In the genomic region with DNA sequence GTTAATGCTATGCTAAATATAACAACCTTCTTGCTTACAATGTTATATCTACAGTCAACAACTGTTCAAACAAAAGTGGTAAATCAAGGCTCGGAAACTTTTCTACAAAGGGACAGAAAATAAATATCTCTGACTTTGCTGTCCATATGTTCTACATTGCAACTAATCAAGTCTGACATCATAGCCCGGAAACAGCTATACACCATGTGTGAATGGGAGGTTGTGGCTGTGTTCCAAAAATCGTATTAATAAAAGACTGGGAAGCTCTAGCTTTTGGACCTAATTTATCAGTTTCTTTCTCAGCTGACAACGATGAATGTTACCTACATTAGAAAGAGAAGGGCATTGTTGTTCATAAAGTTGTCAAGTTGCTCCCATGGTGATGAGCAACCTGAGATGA, we compare ENCODE assay signal across 31 mouse cellular contexts. TPM values are rescaled to one million over a fixed set of nuclear protein-coding genes. Genes with fewer than 3 reads are reported as not detected.
DNase-seq lines count a peak whose midpoint lies in the region; ATAC-seq and TF ChIP-seq lines count a peak whose summit lies in the region.
"Had no signal": no experiment of that assay in that cellular context is flagged by ENCODE, and none has a peak within 500 bp of the region (broad histone marks: within the 10 kb centered on the region; RNA-seq: fewer than 3 reads in every experiment).

No protein-coding gene starts in this region.

- WGBS in forebrain, embryonic 13.5 days, result 59% methylated on average over 4 of the region's 4 CpGs
- 42% methylated on average over 4 of the region's 4 CpGs for WGBS in forebrain, postnatal 0 days
- 38% methylated on average over 4 of the region's 4 CpGs for WGBS in forebrain, embryonic 16.5 days
- WGBS in forebrain, embryonic 11.5 days, result 90% methylated on average over 4 of the region's 4 CpGs
- WGBS in midbrain, postnatal 0 days, result 77% methylated on average over 4 of the region's 4 CpGs
- 82% methylated on average over 4 of the region's 4 CpGs for WGBS in midbrain, embryonic 11.5 days
- 70% methylated on average over 4 of the region's 4 CpGs for WGBS in hindbrain, embryonic 14.5 days

- H3K27me3 ChIP-seq in forebrain, embryonic 13.5 days, result no peaks in the 10 kb centered on the region
- H3K27me3 ChIP-seq in forebrain, postnatal 0 days (ENCODE audit: insufficient read depth, low read length), result no peaks in the 10 kb centered on the region
- H3K27me3 ChIP-seq in forebrain, embryonic 16.5 days (replicated peaks; ENCODE audit: control insufficient read depth, insufficient read depth, low read length), result no peaks in the 10 kb centered on the region
- no peaks in the 10 kb centered on the region for H3K27me3 ChIP-seq in forebrain, embryonic 11.5 days (ENCODE audit: control insufficient read depth, insufficient read depth, low read length)
- no peaks in the 10 kb centered on the region for H3K27me3 ChIP-seq in midbrain, postnatal 0 days (ENCODE audit: insufficient read depth, low read length)
- no peaks in the 10 kb centered on the region for H3K27me3 ChIP-seq in midbrain, embryonic 11.5 days (ENCODE audit: control insufficient read depth, insufficient read depth, low read length)
- H3K27me3 ChIP-seq in hindbrain, embryonic 14.5 days (ENCODE audit: control insufficient read depth, insufficient read depth, low read length), result no peaks in the 10 kb centered on the region
- H3K27me3 ChIP-seq: CH12.LX; embryonic facial prominence, embryonic 13.5 days; heart, embryonic 12.5 days; heart, embryonic 15.5 days; hindbrain, embryonic 15.5 days; intestine, embryonic 15.5 days; Patski had no signal

- DNase-seq in forebrain, postnatal 0 days, result no peak
- no peak for DNase-seq in forebrain, embryonic 11.5 days (ENCODE audit: low spot score)
- peak; percentile 9 for DNase-seq in midbrain, postnatal 0 days (ENCODE audit: low spot score)
- no peak for DNase-seq in midbrain, embryonic 11.5 days (ENCODE audit: low spot score, missing footprints)
- no peak for DNase-seq in hindbrain, embryonic 14.5 days (ENCODE audit: low spot score)
- DNase-seq: adrenal gland, postnatal 10 days; adrenal gland, postnatal 36 days; B cell, adult 2 months; cerebellum, adult 11 months; cerebellum, adult 2 months; cerebellum, adult 9-11 months; cerebellum, postnatal 25 days; gastrocnemius, postnatal 25 days; heart, adult 18-20 months; heart, postnatal 10 days; heart, postnatal 36 days; kidney, adult 11 months had no signal

- peak; percentile 68; the same call in 1 of the 2 replicates for ATAC-seq in forebrain, embryonic 13.5 days
- ATAC-seq in forebrain, postnatal 0 days, result no peak
- peak; percentile 57; the same call in 1 of the 2 replicates for ATAC-seq in forebrain, embryonic 16.5 days
- no peak for ATAC-seq in forebrain, embryonic 11.5 days (replicated peaks; ENCODE audit: low FRiP score)
- ATAC-seq in midbrain, postnatal 0 days (ENCODE audit: low FRiP score), result no peak
- ATAC-seq in midbrain, embryonic 11.5 days (ENCODE audit: low FRiP score), result no peak
- ATAC-seq in hindbrain, embryonic 14.5 days (ENCODE audit: low FRiP score), result no peak
- ATAC-seq: intestine, embryonic 15.5 days; Patski had no signal

- no peaks in the 10 kb centered on the region; the same call in 1 of the 2 replicates for H3K4me1 ChIP-seq in forebrain, embryonic 13.5 days
- no peaks in the 10 kb centered on the region for H3K4me1 ChIP-seq in forebrain, postnatal 0 days (ENCODE audit: insufficient read depth)
- H3K4me1 ChIP-seq in forebrain, embryonic 16.5 days (replicated peaks; ENCODE audit: control insufficient read depth, insufficient read depth, low read length), result 0 out of 2 replicates have a peak, but pooled peaks cover 4% of the 10 kb centered on the region
- H3K4me1 ChIP-seq in forebrain, embryonic 11.5 days (replicated peaks; ENCODE audit: control insufficient read depth, insufficient read depth, low read length), result no peaks in the 10 kb centered on the region
- H3K4me1 ChIP-seq in midbrain, postnatal 0 days (ENCODE audit: insufficient read depth, low read length), result no peaks in the 10 kb centered on the region
- no peaks in the 10 kb centered on the region for H3K4me1 ChIP-seq in midbrain, embryonic 11.5 days (ENCODE audit: control insufficient read depth, insufficient read depth, low read length)
- no peaks in the 10 kb centered on the region for H3K4me1 ChIP-seq in hindbrain, embryonic 14.5 days (replicated peaks; ENCODE audit: control insufficient read depth, insufficient read depth, low read length)
- H3K4me1 ChIP-seq: embryonic facial prominence, embryonic 13.5 days; heart, embryonic 12.5 days; heart, embryonic 15.5 days; hindbrain, embryonic 10.5 days; hindbrain, embryonic 15.5 days; intestine, embryonic 15.5 days had no signal

- H3K9ac ChIP-seq in forebrain, embryonic 13.5 days, result no peak overlapping the region
- no peak overlapping the region for H3K9ac ChIP-seq in forebrain, postnatal 0 days
- H3K9ac ChIP-seq in forebrain, embryonic 16.5 days (replicated peaks; ENCODE audit: low read depth, low read length), result no peak overlapping the region
- no peak overlapping the region for H3K9ac ChIP-seq in forebrain, embryonic 11.5 days (ENCODE audit: low read length)
- no peak overlapping the region for H3K9ac ChIP-seq in midbrain, postnatal 0 days (replicated peaks; ENCODE audit: low read length, poor library complexity, severe bottlenecking)
- H3K9ac ChIP-seq in midbrain, embryonic 11.5 days (ENCODE audit: low read length), result no peak overlapping the region
- no peak overlapping the region for H3K9ac ChIP-seq in hindbrain, embryonic 14.5 days
- H3K9ac ChIP-seq: embryonic facial prominence, embryonic 13.5 days; heart, embryonic 12.5 days; heart, embryonic 15.5 days; hindbrain, embryonic 15.5 days; intestine, embryonic 15.5 days had no signal

- H3K27ac ChIP-seq in forebrain, embryonic 13.5 days, result no peak overlapping the region
- H3K27ac ChIP-seq in forebrain, postnatal 0 days (ENCODE audit: low read depth, low read length), result no peak overlapping the region
- H3K27ac ChIP-seq in forebrain, embryonic 16.5 days (ENCODE audit: low read length), result no peak overlapping the region
- no peak overlapping the region for H3K27ac ChIP-seq in forebrain, embryonic 11.5 days (ENCODE audit: low read depth, low read length)
- H3K27ac ChIP-seq in midbrain, postnatal 0 days (ENCODE audit: low read depth, low read length), result no peak overlapping the region
- no peak overlapping the region for H3K27ac ChIP-seq in midbrain, embryonic 11.5 days (ENCODE audit: low read depth, low read length)
- no peak overlapping the region for H3K27ac ChIP-seq in hindbrain, embryonic 14.5 days
- H3K27ac ChIP-seq: embryonic facial prominence, embryonic 13.5 days; heart, embryonic 15.5 days; hindbrain, embryonic 10.5 days; hindbrain, embryonic 15.5 days; intestine, embryonic 15.5 days had no signal

- no peak overlapping the region for H3K4me2 ChIP-seq in forebrain, embryonic 13.5 days
- H3K4me2 ChIP-seq in forebrain, postnatal 0 days (ENCODE audit: low read depth), result no peak overlapping the region
- H3K4me2 ChIP-seq in forebrain, embryonic 16.5 days (ENCODE audit: low read length), result no peak overlapping the region
- no peak overlapping the region for H3K4me2 ChIP-seq in forebrain, embryonic 11.5 days (ENCODE audit: low read depth, low read length, severe bottlenecking)
- no peak overlapping the region for H3K4me2 ChIP-seq in midbrain, postnatal 0 days (ENCODE audit: low read depth, low read length, poor library complexity, severe bottlenecking)
- no peak overlapping the region for H3K4me2 ChIP-seq in midbrain, embryonic 11.5 days
- no peak overlapping the region for H3K4me2 ChIP-seq in hindbrain, embryonic 14.5 days (replicated peaks)
- H3K4me2 ChIP-seq: embryonic facial prominence, embryonic 13.5 days; heart, embryonic 12.5 days; heart, embryonic 15.5 days; hindbrain, embryonic 15.5 days; intestine, embryonic 15.5 days had no signal

- H3K9me3 ChIP-seq in forebrain, embryonic 13.5 days (replicated peaks), result no peaks in the 10 kb centered on the region
- H3K9me3 ChIP-seq in forebrain, postnatal 0 days (ENCODE audit: low read length), result no peaks in the 10 kb centered on the region
- no peaks in the 10 kb centered on the region for H3K9me3 ChIP-seq in forebrain, embryonic 16.5 days (ENCODE audit: control insufficient read depth, low read length)
- no peaks in the 10 kb centered on the region for H3K9me3 ChIP-seq in forebrain, embryonic 11.5 days (ENCODE audit: control insufficient read depth, low read length)
- H3K9me3 ChIP-seq in midbrain, postnatal 0 days (ENCODE audit: low read length), result no peaks in the 10 kb centered on the region
- no peaks in the 10 kb centered on the region for H3K9me3 ChIP-seq in midbrain, embryonic 11.5 days (ENCODE audit: control insufficient read depth, low read length)
- no peaks in the 10 kb centered on the region for H3K9me3 ChIP-seq in hindbrain, embryonic 14.5 days (ENCODE audit: control insufficient read depth, low read length)
- H3K9me3 ChIP-seq: embryonic facial prominence, embryonic 13.5 days; heart, embryonic 12.5 days; heart, embryonic 15.5 days; hindbrain, embryonic 10.5 days; hindbrain, embryonic 15.5 days; intestine, embryonic 15.5 days had no signal

- TF ChIP-seq CTCF in forebrain, postnatal 0 days (IDR thresholded peaks at IDR 0.05; ENCODE audit: low read depth), result no peak
- no peak for TF ChIP-seq CTCF in midbrain, postnatal 0 days (IDR thresholded peaks at IDR 0.05)

- H3K36me3 ChIP-seq in forebrain, embryonic 13.5 days (ENCODE audit: poor library complexity, severe bottlenecking), result no peaks in the 10 kb centered on the region
- H3K36me3 ChIP-seq in forebrain, postnatal 0 days (ENCODE audit: insufficient read depth), result no peaks in the 10 kb centered on the region
- H3K36me3 ChIP-seq in forebrain, embryonic 16.5 days (ENCODE audit: control insufficient read depth, insufficient read depth), result no peaks in the 10 kb centered on the region
- no peaks in the 10 kb centered on the region for H3K36me3 ChIP-seq in forebrain, embryonic 11.5 days (ENCODE audit: control insufficient read depth, insufficient read depth, low read length)
- no peaks in the 10 kb centered on the region for H3K36me3 ChIP-seq in midbrain, postnatal 0 days (ENCODE audit: insufficient read depth, low read length)
- no peaks in the 10 kb centered on the region for H3K36me3 ChIP-seq in midbrain, embryonic 11.5 days (ENCODE audit: control insufficient read depth, insufficient read depth, low read length)
- H3K36me3 ChIP-seq in hindbrain, embryonic 14.5 days (replicated peaks; ENCODE audit: control insufficient read depth, insufficient read depth), result no peaks in the 10 kb centered on the region
- H3K36me3 ChIP-seq: embryonic facial prominence, embryonic 13.5 days; G1E; heart, embryonic 12.5 days; heart, embryonic 15.5 days; hindbrain, embryonic 10.5 days; hindbrain, embryonic 15.5 days; intestine, embryonic 15.5 days had no signal

- H3K4me3 ChIP-seq in forebrain, embryonic 13.5 days, result no peak overlapping the region
- no peak overlapping the region for H3K4me3 ChIP-seq in forebrain, postnatal 0 days (ENCODE audit: low read depth, low read length)
- H3K4me3 ChIP-seq in forebrain, embryonic 16.5 days (replicated peaks; ENCODE audit: low read length), result no peak overlapping the region
- no peak overlapping the region for H3K4me3 ChIP-seq in forebrain, embryonic 11.5 days (ENCODE audit: low read depth, low read length)
- H3K4me3 ChIP-seq in midbrain, postnatal 0 days (ENCODE audit: low read depth, low read length), result no peak overlapping the region
- H3K4me3 ChIP-seq in midbrain, embryonic 11.5 days (ENCODE audit: low read depth, low read length), result no peak overlapping the region
- H3K4me3 ChIP-seq in hindbrain, embryonic 14.5 days (replicated peaks; ENCODE audit: low read length), result no peak overlapping the region
- H3K4me3 ChIP-seq: embryonic facial prominence, embryonic 13.5 days; heart, embryonic 12.5 days; heart, embryonic 15.5 days; hindbrain, embryonic 10.5 days; hindbrain, embryonic 15.5 days; intestine, embryonic 15.5 days had no signal

RNA-seq across cellular contexts. Expression of a gene that starts 37.5 kb away (rescaled TPM):
- 117 and 136 TPM in 2 replicates for polyA plus RNA-seq in forebrain, embryonic 13.5 days (2015; fragmentation: Nextera tagmentation; extraction: Ambion mirVana)
- 88.7 and 103 TPM in 2 replicates for total RNA-seq in forebrain, postnatal 0 days (2014; rRNA removed)
- polyA plus RNA-seq in forebrain, postnatal 0 days (2015; fragmentation: Nextera tagmentation; extraction: Ambion mirVana), result 41.7 and 81.9 TPM in 2 replicates
- polyA plus RNA-seq in forebrain, embryonic 16.5 days (2015; fragmentation: Nextera tagmentation; extraction: Ambion mirVana), result 139 and 140 TPM in 2 replicates
- polyA plus RNA-seq in forebrain, embryonic 11.5 days (2014; fragmentation: Nextera tagmentation; extraction: Ambion mirVana), result 19.4 and 21.6 TPM in 2 replicates
- 53.9 and 66.1 TPM in 2 replicates for total RNA-seq in midbrain, postnatal 0 days (2014; rRNA removed)
- 50.0 and 61.3 TPM in 2 replicates for polyA plus RNA-seq in midbrain, postnatal 0 days (2015; fragmentation: Nextera tagmentation; extraction: Ambion mirVana)
- polyA plus RNA-seq in midbrain, embryonic 11.5 days (2014; fragmentation: Nextera tagmentation; extraction: Ambion mirVana), result 26.7 and 27.5 TPM in 2 replicates
- 73.5 and 74.0 TPM in 2 replicates for polyA plus RNA-seq in hindbrain, embryonic 14.5 days (2014; fragmentation: Nextera tagmentation; extraction: Ambion mirVana)
- total RNA-seq: CH12.LX; common myeloid progenitor, adult 5-6 weeks; gastrocnemius, adult 8-10 months; heart, postnatal 36 days had no signal
- polyA plus RNA-seq: G1E; gonadal fat pad, adult 2 months; Patski had no signal

Comparison
In these comparisons a context has a peak if more than half of its experiments do, and no peak if none do; other contexts are left out.
1. ATAC-seq: peak in forebrain, embryonic 13.5 days (single experiment) and forebrain, embryonic 16.5 days (single experiment); none in forebrain, postnatal 0 days (single experiment), forebrain, embryonic 11.5 days (single experiment), midbrain, postnatal 0 days (single experiment), midbrain, embryonic 11.5 days (single experiment) and hindbrain, embryonic 14.5 days (single experiment).